Mouse (Mus musculus): ENCODE results near the gene Dab1.

Gene Dab1

GRCm38 (mm10) chr4:104766065-104766464 is 1146.9 kb downstream of the Dab1 start, which contains the start of gene C8b:
Gene C8b (plus strand): TSS chr4:104766317.
- DNase-seq: no peak

- DNase-seq: no peak
Observed at GRCm38 (mm10) chr4:104768190-104768589, 1149.0 kb downstream of the Dab1 start.

- no peak for DNase-seq
Observed at GRCm38 (mm10) chr4:104769602-104770001, 1150.4 kb downstream of the Dab1 start.

- DNase-seq: no peak
Observed at GRCm38 (mm10) chr4:104770331-104770730, 1151.2 kb downstream of the Dab1 start.

- no peak for DNase-seq
Observed at GRCm38 (mm10) chr4:104775601-104776000, 1156.4 kb downstream of the Dab1 start.

GRCm38 (mm10) chr4:104779460-104779859 is 1160.3 kb downstream of the Dab1 start:
- no peak for DNase-seq

- no peak for DNase-seq
Observed at GRCm38 (mm10) chr4:104781441-104781840, 1162.3 kb downstream of the Dab1 start.

GRCm38 (mm10) chr4:104782346-104782745 is 1163.2 kb downstream of the Dab1 start:
- no peak for DNase-seq

GRCm38 (mm10) chr4:104792111-104792510 is 1173.0 kb downstream of the Dab1 start:
- DNase-seq: no peak
